Mouse (Mus musculus) B cell, adult 2 months (primary cell): ENCODE measurements around the gene Mpl.

Source experiments
- DNase-seq, 2 experiments: peaks; one replicate each; pipeline ENCODE4 v3.0.0; 2022

Mpl gene

DNA sequence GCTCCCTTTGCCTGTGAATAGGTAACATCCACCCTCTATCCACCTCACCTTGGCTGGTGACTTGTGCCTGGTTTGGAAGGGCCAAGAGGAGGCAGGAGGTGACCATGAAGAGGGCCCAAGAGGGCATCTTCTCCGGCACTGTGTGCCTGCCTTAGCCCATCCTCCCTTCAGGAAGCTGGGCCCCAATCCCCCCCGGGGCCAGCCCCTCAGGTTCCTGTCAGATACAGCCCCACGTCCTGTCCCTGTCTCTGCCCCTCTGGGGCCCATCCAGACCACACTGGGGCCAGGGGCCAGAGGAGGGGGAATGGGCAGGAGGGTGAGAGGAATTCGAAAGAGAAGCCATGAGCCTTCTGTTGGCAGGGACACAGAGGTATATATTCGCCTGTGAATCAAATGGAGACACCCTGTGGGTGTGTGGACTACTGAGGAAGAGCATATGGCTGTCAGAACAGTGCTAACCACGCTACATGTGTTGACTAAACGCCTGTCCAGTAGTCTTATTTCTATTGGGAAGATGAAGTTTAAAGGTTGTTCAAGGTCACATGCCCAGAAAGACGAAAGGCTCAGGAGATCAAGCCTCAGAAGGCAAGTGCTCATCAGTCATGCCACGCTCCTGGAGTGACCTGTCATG lies at the start of gene Mpl:
Gene Mpl, minus strand, starts transcription at position 169 of the 631 bp plus-strand sequence.
- no peak for DNase-seq

DNA sequence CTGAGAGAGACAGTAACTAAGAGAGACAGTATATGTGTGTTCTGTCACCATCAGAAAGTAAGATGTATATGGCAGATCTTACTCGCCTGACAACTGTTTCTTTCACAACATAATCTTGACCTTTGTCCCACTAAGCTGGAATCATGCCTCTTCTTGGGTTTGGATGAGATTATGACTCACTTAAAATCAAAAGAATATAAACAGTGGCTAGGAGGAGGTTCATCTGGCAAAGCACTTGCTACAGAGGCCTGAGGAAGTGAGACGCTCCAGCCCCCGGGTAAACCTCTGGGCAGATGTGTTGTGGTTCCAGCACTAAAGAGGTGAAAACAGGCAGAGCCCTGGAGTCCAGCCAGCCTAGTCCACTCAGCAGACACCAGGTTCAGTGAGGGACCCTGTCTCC lies 48.2 kb upstream of the Mpl start:
- DNase-seq = no peak

- DNase-seq = no peak
These were observed 43.5 kb upstream of the Mpl start for GRCm38 (mm10) chr4:118500792-118501191.

- DNase-seq = no peak
These were observed 42.9 kb upstream of the Mpl start for GRCm38 (mm10) chr4:118500171-118500724.

- no peak for DNase-seq
These were observed 33.1 kb upstream of the Mpl start for GRCm38 (mm10) chr4:118490461-118490860.

GRCm38 (mm10) chr4:118489717-118490132 lies 32.4 kb upstream of the Mpl start, which contains the start of gene Tie1:
Tie1 (minus strand) TSS chr4:118490061.
- DNase-seq = no peak

DNA sequence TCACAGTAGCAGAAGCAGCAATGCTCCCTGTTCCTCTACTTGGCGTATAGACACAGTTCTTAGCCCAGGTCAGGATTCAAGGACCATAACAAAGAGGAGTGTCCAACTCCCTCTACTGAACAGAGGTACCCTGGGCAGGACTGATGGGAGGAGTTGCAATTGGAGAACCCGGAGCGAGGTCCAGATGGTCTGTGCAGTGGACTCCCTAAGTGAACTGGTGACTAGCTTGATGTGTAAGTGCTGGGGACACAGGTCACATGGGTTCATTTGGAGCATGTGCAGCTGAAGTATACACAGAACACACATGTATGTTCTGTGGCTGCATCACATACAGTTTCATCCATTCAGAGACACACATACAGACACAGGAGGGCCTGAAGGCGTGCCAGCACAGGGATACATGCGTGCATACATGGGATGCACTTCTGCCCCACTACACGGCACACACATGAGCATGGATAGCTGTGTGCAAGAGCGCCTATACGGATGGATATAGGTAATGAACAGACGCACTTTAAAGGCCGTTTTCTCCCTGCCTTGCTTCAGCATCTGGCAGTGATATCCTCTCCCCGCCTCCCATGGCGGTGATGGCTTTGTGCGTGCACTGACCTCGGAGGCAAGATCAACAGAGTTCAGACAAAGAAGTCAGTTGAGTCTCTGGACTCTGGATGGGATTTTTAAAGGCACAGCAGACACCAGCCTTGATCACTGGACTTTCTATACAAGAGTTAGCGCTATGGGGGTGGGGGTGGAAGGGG lies 19.6 kb upstream of the Mpl start:
- DNase-seq = no peak

DNA sequence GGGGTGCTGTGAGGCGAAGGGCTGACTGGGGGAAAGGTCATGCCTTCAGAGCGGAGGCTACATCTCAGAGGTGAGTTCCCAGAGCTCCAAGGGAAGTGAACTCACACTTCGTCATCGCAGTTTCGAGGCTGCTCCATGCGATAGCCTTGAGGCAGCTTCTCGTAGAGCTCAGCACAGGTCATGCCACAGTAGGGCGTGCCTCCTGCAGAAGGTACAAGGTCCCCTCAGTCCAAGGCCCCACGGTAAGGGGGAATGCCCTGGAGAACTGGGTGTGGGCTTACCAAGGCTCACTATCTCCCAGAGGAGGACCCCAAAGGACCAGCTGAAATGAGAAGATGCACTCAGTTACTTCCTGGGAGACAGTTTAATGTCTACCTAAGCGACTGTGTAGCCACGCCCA lies 15.4 kb upstream of the Mpl start:
- DNase-seq = no peak

- DNase-seq = no peak
These were observed 14.0 kb upstream of the Mpl start for GRCm38 (mm10) chr4:118471281-118471680.

DNA sequence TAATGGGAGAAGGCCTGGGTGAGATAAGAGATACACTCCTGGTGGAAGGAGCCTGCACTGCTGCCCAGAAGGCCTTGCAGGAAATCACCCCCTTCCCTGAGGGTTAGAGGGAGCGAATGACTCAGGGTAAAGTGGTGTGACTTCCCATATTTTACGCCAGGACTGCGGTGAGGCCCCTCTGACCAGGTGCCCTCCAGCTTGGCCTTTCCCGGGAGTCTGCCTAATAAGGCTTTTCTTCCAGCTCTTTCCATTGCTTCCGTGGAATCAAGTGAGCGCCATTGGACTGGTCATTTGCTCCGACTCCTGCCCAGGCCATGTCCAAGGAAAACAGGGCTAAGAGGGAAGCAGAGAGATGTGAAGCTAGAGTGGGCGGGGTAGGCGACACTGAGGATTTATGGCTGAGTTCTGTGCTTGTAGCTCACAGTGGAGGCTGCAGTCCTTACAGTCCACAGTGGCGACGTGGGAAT lies 8.4 kb upstream of the Mpl start:
- DNase-seq = no peak

DNA sequence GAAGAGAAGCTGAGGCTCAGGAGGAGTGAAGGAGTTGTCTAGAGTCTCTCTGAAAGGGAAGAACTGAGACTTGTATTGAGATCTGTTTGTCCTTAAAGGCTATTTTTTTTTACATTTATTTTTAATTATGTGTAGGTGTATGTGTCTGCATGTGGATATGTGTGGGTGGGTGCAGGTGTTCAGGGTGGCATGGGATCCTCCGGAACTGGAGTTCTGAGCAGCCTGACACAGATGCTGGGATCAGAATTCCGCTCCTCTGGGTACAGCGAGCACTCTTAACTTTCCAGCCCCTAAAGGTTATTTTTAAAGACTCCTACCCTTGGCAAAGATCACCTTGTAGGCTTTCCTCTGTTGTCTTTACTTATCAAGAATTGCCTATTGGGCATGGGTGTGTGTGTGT lies 7.6 kb upstream of the Mpl start:
- DNase-seq = no peak

GRCm38 (mm10) chr4:118446415-118447153 lies 10.7 kb downstream of the Mpl start:
- no peak for DNase-seq

DNA sequence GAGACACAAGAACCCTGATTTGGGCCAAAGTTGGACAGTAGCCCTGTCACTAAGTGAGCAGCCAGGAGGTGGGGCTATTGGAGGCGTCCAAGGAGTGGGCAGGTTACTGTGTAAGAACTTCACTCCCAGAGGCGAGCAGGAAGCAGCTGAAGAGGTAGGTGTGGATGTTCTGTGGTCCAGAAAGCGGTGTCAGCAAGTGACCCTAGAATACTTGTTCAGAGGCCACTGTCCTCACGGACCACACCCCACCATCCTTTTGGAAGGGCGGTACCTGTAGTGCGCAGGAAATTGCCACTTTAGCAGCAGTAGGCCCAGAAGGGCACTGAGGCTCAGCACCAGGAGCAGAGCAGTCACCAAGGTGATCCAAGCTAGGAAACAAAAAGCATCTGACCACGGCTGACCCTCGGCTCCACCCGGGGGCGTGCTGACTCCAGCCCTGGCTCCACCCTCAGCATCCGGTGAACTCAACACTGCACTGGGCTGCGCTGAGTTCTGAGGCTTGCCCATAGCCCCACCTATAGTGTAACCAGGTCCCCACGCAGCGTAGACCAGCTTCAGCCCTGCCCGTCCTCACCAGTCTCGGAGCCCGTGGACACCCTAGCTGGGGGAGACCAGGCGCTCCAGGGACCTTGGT lies 11.4 kb downstream of the Mpl start:
- no peak for DNase-seq

DNA sequence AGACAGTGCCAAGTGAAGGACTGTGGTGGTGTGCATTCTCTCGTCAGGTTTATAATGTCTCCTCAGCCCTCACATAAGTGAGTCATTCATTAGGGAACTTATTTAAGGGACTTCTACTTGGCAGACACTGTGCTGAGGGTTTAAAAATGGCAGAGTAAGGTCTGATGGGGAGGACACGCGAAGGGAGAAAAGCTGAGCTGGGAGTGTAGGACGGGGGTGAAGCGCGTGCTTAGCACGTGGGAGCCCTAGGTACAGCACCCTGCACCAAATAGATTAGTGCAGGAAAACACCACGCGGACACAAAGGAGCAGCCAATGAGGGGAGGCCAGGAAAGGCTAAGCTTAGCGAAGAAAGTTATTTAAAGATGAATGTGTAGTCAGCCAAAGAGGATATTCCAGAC lies 12.2 kb downstream of the Mpl start:
- DNase-seq = no peak

DNA sequence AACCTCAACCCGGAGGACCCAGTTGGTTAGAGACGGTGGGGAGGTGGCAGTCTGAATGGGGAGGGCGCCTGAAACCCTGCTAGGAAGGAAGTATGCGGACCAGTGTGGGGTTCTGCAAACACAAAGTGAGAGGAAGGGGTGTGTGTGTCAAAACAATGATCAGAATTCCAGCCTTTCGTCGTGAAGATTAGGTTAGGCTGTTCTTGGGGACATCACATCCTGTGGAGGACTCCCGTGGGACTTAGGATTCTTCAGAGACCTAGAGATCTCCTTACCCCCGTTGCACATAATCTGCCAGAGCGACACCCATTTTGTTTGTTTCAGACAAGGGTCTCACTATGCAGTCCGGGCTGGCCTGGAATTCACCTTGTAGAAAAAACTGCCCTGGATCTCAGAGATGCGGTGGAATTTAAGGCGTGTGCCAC lies 19.5 kb downstream of the Mpl start:
- peak; percentile 27 to 33 for DNase-seq

DNA sequence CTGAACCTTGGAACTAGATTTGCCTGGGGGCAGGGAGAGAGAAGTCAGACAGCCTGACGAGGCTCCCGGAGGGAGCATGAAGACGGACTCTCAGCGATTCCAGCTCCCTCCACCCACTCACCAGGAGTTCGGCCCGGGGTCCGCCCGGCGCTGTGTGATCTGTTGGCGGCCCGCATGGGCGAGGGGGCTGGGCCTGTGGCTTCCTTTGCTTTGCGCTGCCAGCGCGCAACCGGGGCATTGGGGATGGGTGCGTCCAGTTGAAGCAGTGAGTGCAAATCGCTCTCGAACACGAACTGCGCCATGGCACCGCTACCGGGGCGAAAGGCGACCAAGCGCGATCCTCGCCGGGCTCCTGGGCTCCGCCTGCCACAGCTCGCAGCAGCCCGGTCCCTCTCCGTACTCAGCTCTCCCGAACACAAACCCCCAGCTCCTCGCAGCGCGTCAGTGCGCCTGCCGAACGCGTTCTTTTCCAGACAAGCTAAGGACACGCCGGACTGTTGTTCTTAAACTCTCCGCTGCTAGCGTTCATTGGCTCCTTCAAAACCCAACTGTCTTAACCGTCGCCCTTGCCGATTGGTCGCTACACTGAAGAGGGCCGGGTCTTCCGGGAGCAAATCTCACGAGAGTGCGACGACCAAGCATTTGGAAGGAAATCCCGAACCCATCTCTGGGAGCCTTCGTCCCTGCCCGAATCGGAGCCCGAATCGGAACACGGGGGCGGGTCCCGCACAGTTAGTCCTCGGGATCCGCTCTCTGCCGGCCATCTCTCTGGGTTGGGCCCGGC lies 20.3 kb downstream of the Mpl start, which contains the start of gene Cdc20:
Gene Cdc20, minus strand, starts transcription at position 533 of the 784 bp plus-strand sequence.
- DNase-seq = peak; percentile 82

GRCm38 (mm10) chr4:118432332-118432731 lies 25.0 kb downstream of the Mpl start:
- DNase-seq = no peak

- DNase-seq = no peak
These were observed 28.0 kb downstream of the Mpl start for GRCm38 (mm10) chr4:118429215-118429895.

DNA sequence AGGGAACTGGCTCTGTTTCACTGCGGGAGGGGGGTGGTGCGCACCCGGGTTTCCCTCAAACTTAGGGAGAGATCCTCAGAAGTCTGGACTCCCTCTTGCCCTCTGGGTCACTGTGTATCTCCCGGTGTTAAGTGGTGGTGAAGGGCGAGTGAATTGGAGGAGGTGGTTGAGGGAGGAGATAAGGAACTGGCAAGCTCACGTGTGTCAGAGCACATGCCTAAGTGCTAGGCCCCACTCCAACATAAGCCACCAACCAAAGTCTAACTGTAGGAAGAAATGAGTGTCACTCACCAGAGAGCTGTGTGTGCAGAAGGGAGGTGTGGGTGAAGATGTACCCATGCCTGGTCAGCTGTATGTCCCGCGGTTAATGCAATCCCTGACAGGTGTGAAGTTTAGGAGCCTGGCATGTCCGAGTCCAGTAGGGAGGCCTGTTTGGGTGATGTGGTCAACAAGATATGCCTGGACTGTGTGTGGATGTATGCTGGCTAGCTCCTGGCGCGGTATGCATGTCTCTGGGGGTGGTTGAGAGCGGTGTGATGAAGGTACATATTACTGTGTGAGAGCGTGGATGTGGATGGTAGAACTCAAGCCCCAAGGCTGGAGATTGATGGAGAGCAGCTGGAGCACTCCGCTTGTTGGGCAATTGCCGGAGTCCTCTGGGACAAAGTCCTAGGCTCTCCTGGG lies 28.6 kb downstream of the Mpl start:
- peak; percentile 10 to 14 for DNase-seq

DNA sequence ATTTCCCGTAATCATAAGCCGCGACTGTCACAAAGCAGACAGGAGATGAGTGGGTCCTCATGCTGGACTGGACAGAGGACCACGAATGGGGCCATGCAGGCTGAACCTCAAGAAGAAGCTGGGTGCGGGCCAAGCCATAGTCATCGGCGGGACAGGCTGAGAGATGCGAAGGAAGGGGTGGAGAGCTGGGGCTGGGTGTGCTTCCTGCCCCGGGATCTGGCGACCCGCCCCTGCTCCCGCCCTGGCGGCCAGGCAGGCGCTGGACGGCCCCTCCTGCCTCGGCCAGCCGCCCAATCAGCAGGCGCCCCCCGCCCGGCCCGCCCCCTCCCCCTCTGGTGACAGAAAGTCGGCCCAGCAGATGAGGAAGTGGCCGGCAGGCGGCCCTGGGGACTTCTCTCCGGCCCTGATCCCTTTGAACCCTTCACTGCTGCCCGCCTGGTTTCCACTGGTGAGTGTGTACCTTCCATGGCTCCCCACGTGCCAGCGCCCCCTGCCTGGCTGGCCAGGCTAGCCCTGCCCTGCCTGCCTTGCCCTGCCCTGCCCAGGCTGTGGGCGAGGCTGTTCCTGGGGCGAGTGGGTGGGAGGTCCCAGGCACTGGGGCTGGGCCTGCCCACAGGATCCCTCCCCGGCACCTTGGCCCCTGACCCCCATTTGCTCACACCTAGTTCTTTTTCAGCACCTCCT lies 29.4 kb downstream of the Mpl start, which contains the start of gene Elovl1:
Gene Elovl1, plus strand, starts transcription at position 326 of the 684 bp plus-strand sequence.
- peak; percentile 64 for DNase-seq
